Mouse (Mus musculus) lung, adult 2 months (tissue): ENCODE measurements around the gene Idh3b.

Experiments
- CTCF ChIP-seq: fragments of 200-500 bp; IDR thresholded peaks from 2 replicates; pipeline ENCODE4 v1.5.1; 2011; ENCODE audit warnings: mild to moderate bottlenecking, low read length, control low read depth; ENCODE audit not compliant: insufficient read depth
- POLR2A ChIP-seq: fragments of 200-500 bp; IDR thresholded peaks from 2 replicates; pipeline ENCODE4 v1.6.1; 2011; ENCODE audit warnings: low read depth, mild to moderate bottlenecking, control low read depth, low read length, borderline replicate concordance; ENCODE audit errors: extremely low read depth

GRCm38 (mm10) chr2:130274862-130275261 lies 9.5 kb downstream of the Idh3b start:
- TF ChIP-seq CTCF (no peak), POLR2A (no peak)
